Mouse (Mus musculus) heart, embryonic 16.5 days (tissue): ENCODE results near the gene Rac1. TPM values are rescaled to one million over a fixed set of nuclear protein-coding genes. Genes with fewer than 3 reads are reported as not detected.
"Not testable (repeated sequence)": the region's sequence is repeated elsewhere in the genome, so short reads cannot be mapped to it uniquely, and the experiment has no call there.

ENCODE experiments used
- ATAC-seq: fragments of 200-750 bp; cut with Nextera tagmentation; replicated peaks from 2 replicates; pipeline ENCODE4 v1.8.0; 2017; ENCODE audit warnings: moderate number of reproducible peaks; ENCODE audit not compliant: insufficient read depth, low FRiP score; ENCODE audit errors: extremely low read depth
- H3K27ac ChIP-seq: fragments of 300-500 bp; sonication (generic); 2 replicates; pipeline ENCODE4 v1.5.1; 2014; ENCODE audit warnings: mild to moderate bottlenecking, low read length, control low read depth, moderate library complexity
- H3K27me3 ChIP-seq: fragments of 300-500 bp; sonication (generic); 2 replicates; pipeline ENCODE4 v1.6.1; 2014; ENCODE audit warnings: low read length, mixed read lengths; ENCODE audit not compliant: control insufficient read depth, insufficient read depth
- H3K36me3 ChIP-seq: fragments of 300-500 bp; sonication (generic); 2 replicates; pipeline ENCODE4 v1.6.1; 2014; ENCODE audit not compliant: control insufficient read depth, insufficient read depth
- H3K4me1 ChIP-seq: fragments of 300-500 bp; sonication (generic); 2 replicates; pipeline ENCODE4 v1.6.1; 2014; ENCODE audit warnings: low read length, mixed read lengths; ENCODE audit not compliant: control insufficient read depth, insufficient read depth
- H3K4me2 ChIP-seq: fragments of 300-500 bp; sonication (generic); 2 replicates; pipeline ENCODE4 v1.6.1; 2014; ENCODE audit warnings: low read depth, mild to moderate bottlenecking, control low read depth, low read length
- H3K4me3 ChIP-seq: fragments of 300-500 bp; sonication (generic); 2 replicates; pipeline ENCODE4 v1.5.1; 2014; ENCODE audit warnings: mild to moderate bottlenecking, control low read depth, low read length
- H3K9ac ChIP-seq: fragments of 300-500 bp; sonication (generic); 2 replicates; pipeline ENCODE4 v1.6.1; 2014; ENCODE audit warnings: low read length, control low read depth
- H3K9me3 ChIP-seq: fragments of 300-500 bp; sonication (generic); replicated peaks from 2 replicates; pipeline ENCODE4 v1.6.1; 2016; ENCODE audit warnings: low read length; ENCODE audit not compliant: control insufficient read depth
- WGBS: fragments of 180-500 bp; shearing (Covaris S2); extraction: QIAGEN DNeasy Blood & Tissue Kit; methylation state at CpG from one replicate; pipeline ENCODE4 v1.1.7; 2014; 5-methylcytosine and 5-hydroxymethylcytosine counted together
- polyA plus RNA-seq: library from polyadenylated mRNA; unstranded; fragments of >200 nt; fragmentation: Nextera tagmentation; extraction: Ambion mirVana; gene quantifications from 2 replicates; pipeline ENCODE4 v1.2.1, GENCODE M21; 2015

Rac1 gene
- polyA plus RNA-seq, 1 experiment from 2014 or later = 340 TPM

- no peak overlapping the region for H3K4me3 ChIP-seq
- H3K4me2 ChIP-seq = no peak overlapping the region
- no peak for ATAC-seq
- no peak overlapping the region for H3K9ac ChIP-seq
- H3K4me1 ChIP-seq = peaks cover 16% of the 10 kb centered on the region
- H3K27me3 ChIP-seq = no peaks in the 10 kb centered on the region
- H3K9me3 ChIP-seq = no peaks in the 10 kb centered on the region
- H3K36me3 ChIP-seq = peaks cover 19% of the 10 kb centered on the region
- 64% methylated on average over 3 of the region's 3 CpGs for WGBS
- no peak overlapping the region for H3K27ac ChIP-seq
These were observed 23.4 kb downstream of the Rac1 start for GRCm38 (mm10) chr5:143504453-143504852.

GRCm38 (mm10) chr5:143503740-143504139 is 24.1 kb downstream of the Rac1 start:
- Histone ChIP-seq H3K36me3 (peaks cover 21% of the 10 kb centered on the region), H3K27me3 (no peaks in the 10 kb centered on the region), H3K9me3 (no peaks in the 10 kb centered on the region), H3K4me3 (no peak overlapping the region), H3K4me1 (peaks cover 10% of the 10 kb centered on the region), H3K4me2 (no peak overlapping the region), H3K27ac (no peak overlapping the region), H3K9ac (no peak overlapping the region)
- ATAC-seq = no peak
- 94% methylated on average over 6 of the region's 6 CpGs for WGBS

- Histone ChIP-seq H3K4me2 (no peak overlapping the region), H3K27ac (no peak overlapping the region), H3K9me3 (no peaks in the 10 kb centered on the region), H3K4me3 (no peak overlapping the region), H3K9ac (no peak overlapping the region), H3K36me3 (peaks cover 21% of the 10 kb centered on the region), H3K27me3 (no peaks in the 10 kb centered on the region), H3K4me1 (peaks cover 4% of the 10 kb centered on the region)
- ATAC-seq = no peak
- 89% methylated on average over 19 of the region's 19 CpGs for WGBS
These were observed 24.8 kb downstream of the Rac1 start for GRCm38 (mm10) chr5:143502899-143503557.

DNA sequence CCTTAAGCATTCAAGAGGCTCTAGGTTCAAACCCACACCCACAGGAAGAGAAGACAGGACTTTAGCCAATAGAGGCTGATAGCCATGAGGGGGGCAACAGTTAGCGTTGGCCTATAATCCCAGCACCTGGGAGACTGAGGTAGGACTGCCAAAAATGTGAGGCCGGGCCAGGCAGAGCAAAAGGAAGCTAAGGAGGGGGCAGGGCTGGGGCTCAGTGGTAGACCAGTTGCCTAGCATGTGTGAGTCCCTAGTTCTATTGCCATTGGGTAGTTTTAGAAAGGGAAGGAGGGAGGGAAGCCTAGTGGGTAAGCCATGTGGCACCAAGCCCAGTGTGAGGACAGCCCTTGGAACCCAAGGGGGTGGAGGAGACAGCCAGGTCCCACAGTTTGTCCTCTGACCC is 26.2 kb downstream of the Rac1 start:
- no peak overlapping the region for H3K4me3 ChIP-seq
- 68% methylated on average over 2 of the region's 2 CpGs for WGBS
- H3K4me1 ChIP-seq = no peaks in the 10 kb centered on the region
- no peak for ATAC-seq
- no peaks in the 10 kb centered on the region for H3K9me3 ChIP-seq
- H3K36me3 ChIP-seq = peaks cover 21% of the 10 kb centered on the region
- H3K27ac ChIP-seq = no peak overlapping the region
- H3K9ac ChIP-seq = no peak overlapping the region
- no peaks in the 10 kb centered on the region for H3K27me3 ChIP-seq
- no peak overlapping the region for H3K4me2 ChIP-seq

GRCm38 (mm10) chr5:143501140-143501539 is 26.7 kb downstream of the Rac1 start:
- Histone ChIP-seq H3K9me3 (no peaks in the 10 kb centered on the region), H3K27ac (no peak overlapping the region), H3K36me3 (peaks cover 21% of the 10 kb centered on the region), H3K4me3 (no peak overlapping the region), H3K9ac (no peak overlapping the region), H3K4me2 (no peak overlapping the region), H3K27me3 (no peaks in the 10 kb centered on the region), H3K4me1 (no peaks in the 10 kb centered on the region)
- WGBS = 73% methylated on average over 8 of the region's 8 CpGs
- ATAC-seq = no peak

- WGBS = 95% methylated on average over 13 of the region's 14 CpGs
- H3K9me3 ChIP-seq, H3K27me3 ChIP-seq, H3K4me2 ChIP-seq, ATAC-seq, H3K4me3 ChIP-seq, H3K27ac ChIP-seq, H3K9ac ChIP-seq, H3K4me1 ChIP-seq: not testable (repeated sequence)
- H3K36me3 ChIP-seq = peaks cover 21% of the 10 kb centered on the region
These were observed 27.1 kb downstream of the Rac1 start for GRCm38 (mm10) chr5:143500711-143501110.

GRCm38 (mm10) chr5:143499686-143500085 is 28.1 kb downstream of the Rac1 start:
- Histone ChIP-seq H3K27ac (no peak overlapping the region), H3K9me3 (no peaks in the 10 kb centered on the region), H3K9ac (no peak overlapping the region), H3K27me3 (no peaks in the 10 kb centered on the region), H3K4me2 (no peak overlapping the region), H3K4me3 (no peak overlapping the region), H3K36me3 (peaks cover 11% of the 10 kb centered on the region), H3K4me1 (no peaks in the 10 kb centered on the region)
- whole genome bisulfite sequencing = 59% methylated on average over 4 of the region's 4 CpGs
- ATAC-seq = no peak

GRCm38 (mm10) chr5:143499197-143499596 is 28.6 kb downstream of the Rac1 start:
- ATAC-seq = no peak
- WGBS = 85% methylated on average over 7 of the region's 7 CpGs
- Histone ChIP-seq H3K27me3 (no peaks in the 10 kb centered on the region), H3K9ac (no peak overlapping the region), H3K4me2 (no peak overlapping the region), H3K27ac (no peak overlapping the region), H3K4me3 (no peak overlapping the region), H3K9me3 (no peaks in the 10 kb centered on the region), H3K36me3 (peaks cover 10% of the 10 kb centered on the region; the same call in 1 of the 2 replicates), H3K4me1 (no peaks in the 10 kb centered on the region)

DNA sequence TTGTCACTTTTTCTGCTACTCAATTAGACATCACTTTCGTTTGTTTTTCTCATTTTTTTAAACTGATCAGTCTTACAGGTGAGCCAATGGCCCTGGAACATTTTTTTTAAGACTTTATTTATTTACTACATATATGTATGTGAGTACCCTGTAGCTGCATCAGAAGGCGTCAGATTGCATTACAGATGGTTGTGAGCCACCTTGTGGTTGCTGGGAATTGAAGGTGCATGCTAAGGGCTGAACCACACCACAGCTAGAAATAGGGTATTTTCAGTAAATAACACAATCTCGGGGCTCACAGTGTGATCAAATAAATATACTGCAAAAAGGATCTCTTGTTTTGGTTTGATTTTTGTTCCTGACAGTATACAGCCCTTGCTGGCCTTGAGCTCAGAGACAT is 30.4 kb downstream of the Rac1 start:
- Histone ChIP-seq H3K4me2 (no peak overlapping the region), H3K27ac (no peak overlapping the region), H3K4me1 (no peaks in the 10 kb centered on the region), H3K27me3 (no peaks in the 10 kb centered on the region), H3K36me3 (peaks cover 5% of the 10 kb centered on the region; the same call in 1 of the 2 replicates), H3K4me3 (no peak overlapping the region), H3K9me3 (no peaks in the 10 kb centered on the region), H3K9ac (no peak overlapping the region)
- no peak for ATAC-seq
- WGBS = 80% methylated on average over 3 of the region's 3 CpGs
